Mouse (Mus musculus) forebrain, embryonic 13.5 days (tissue): ENCODE measurements around the gene Ppp1r14a. TPM values are rescaled to one million over a fixed set of nuclear protein-coding genes. Genes with fewer than 3 reads are reported as not detected.
A peak's percentile ranks its signal among the peaks of the same experiment; 100 is the strongest.

ENCODE experiments used
- ATAC-seq: fragments of 200-750 bp; cut with Nextera tagmentation; 2 replicates; pipeline ENCODE4 v1.8.0; 2017
- H3K27ac ChIP-seq: fragments of 300-500 bp; sonication (generic); 2 replicates; pipeline ENCODE4 v1.5.1; 2015; ENCODE audit warnings: inconsistent platforms, mild to moderate bottlenecking, moderate library complexity
- H3K27me3 ChIP-seq: fragments of 300-500 bp; sonication (generic); 2 replicates; pipeline ENCODE4 v1.6.1; 2015; ENCODE audit warnings: mild to moderate bottlenecking, inconsistent platforms
- H3K36me3 ChIP-seq: fragments of 300-500 bp; sonication (generic); 2 replicates; pipeline ENCODE4 v1.6.1; 2015; ENCODE audit warnings: mild to moderate bottlenecking, inconsistent platforms; ENCODE audit not compliant: poor library complexity, severe bottlenecking
- H3K4me1 ChIP-seq: fragments of 300-500 bp; sonication (generic); 2 replicates; pipeline ENCODE4 v1.6.1; 2015; ENCODE audit warnings: inconsistent platforms
- H3K4me2 ChIP-seq: fragments of 300-500 bp; sonication (generic); 2 replicates; pipeline ENCODE4 v1.6.1; 2015; ENCODE audit warnings: inconsistent platforms, mild to moderate bottlenecking, moderate library complexity
- H3K4me3 ChIP-seq: fragments of 300-500 bp; sonication (generic); 2 replicates; pipeline ENCODE4 v1.5.1; 2015; ENCODE audit warnings: mild to moderate bottlenecking, inconsistent platforms
- H3K9ac ChIP-seq: fragments of 300-500 bp; sonication (generic); 2 replicates; pipeline ENCODE4 v1.6.1; 2015; ENCODE audit warnings: mild to moderate bottlenecking, inconsistent platforms
- H3K9me3 ChIP-seq: fragments of 300-500 bp; sonication (generic); replicated peaks from 2 replicates; pipeline ENCODE4 v1.6.1; 2016; ENCODE audit warnings: inconsistent platforms
- WGBS: fragments of 180-500 bp; shearing (Covaris S2); methylation state at CpG from one replicate; pipeline ENCODE4 v1.1.7; 2015; 5-methylcytosine and 5-hydroxymethylcytosine counted together
- polyA plus RNA-seq: library from polyadenylated mRNA; unstranded; fragments of >200 nt; fragmentation: Nextera tagmentation; extraction: Ambion mirVana; gene quantifications from 2 replicates; pipeline ENCODE4 v1.2.1, GENCODE M21; 2015

The Ppp1r14a gene
- polyA plus RNA-seq: 14.9 and 17.2 TPM in 2 replicates

- peaks cover 23% of the 10 kb centered on the region for H3K27me3 ChIP-seq
- peak within 1 kb of the TSS; percentile 44 for H3K27ac ChIP-seq
- peak; percentile 43; the same call in 1 of the 2 replicates for ATAC-seq
These were observed at the start of gene Ppp1r14a for GRCm38 (mm10) chr7:29288942-29289638. Ppp1r14a (plus strand) TSS chr7:29289308.

GRCm38 (mm10) chr7:29244732-29245416 is 44.2 kb upstream of the Ppp1r14a start:
- Histone ChIP-seq H3K36me3 (peaks cover 24% of the 10 kb centered on the region), H3K27me3 (peaks cover 30% of the 10 kb centered on the region), H3K4me2 (no peak overlapping the region), H3K27ac (no peak overlapping the region), H3K9me3 (no peaks in the 10 kb centered on the region), H3K9ac (no peak overlapping the region), H3K4me3 (no peak overlapping the region), H3K4me1 (peaks cover 9% of the 10 kb centered on the region; the same call in 1 of the 2 replicates)
- WGBS: 91% methylated on average over 7 of the region's 7 CpGs
- no peak for ATAC-seq

More at GRCm38 (mm10) chr7:29288942-29289638, at the start of gene Ppp1r14a:
- Histone ChIP-seq H3K4me1 (peaks cover 47% of the 10 kb centered on the region), H3K9me3 (no peaks in the 10 kb centered on the region), H3K36me3 (no peaks in the 10 kb centered on the region), H3K9ac (peak within 1 kb of the TSS; percentile 69), H3K4me3 (peak within 1 kb of the TSS; percentile 53), H3K4me2 (peak within 1 kb of the TSS; percentile 90)
- WGBS: 1% methylated on average over 58 of the region's 59 CpGs

GRCm38 (mm10) chr7:29246015-29246414 is 43.1 kb upstream of the Ppp1r14a start:
- WGBS: 86% methylated on average over 5 of the region's 5 CpGs
- no peaks in the 10 kb centered on the region for H3K9me3 ChIP-seq
- H3K9ac ChIP-seq: no peak overlapping the region
- H3K27me3 ChIP-seq: peaks cover 30% of the 10 kb centered on the region
- H3K36me3 ChIP-seq: peaks cover 24% of the 10 kb centered on the region
- no peak overlapping the region for H3K4me3 ChIP-seq
- peaks cover 9% of the 10 kb centered on the region; the same call in 1 of the 2 replicates for H3K4me1 ChIP-seq
- no peak for ATAC-seq
- no peak overlapping the region for H3K4me2 ChIP-seq
- no peak overlapping the region for H3K27ac ChIP-seq

DNA sequence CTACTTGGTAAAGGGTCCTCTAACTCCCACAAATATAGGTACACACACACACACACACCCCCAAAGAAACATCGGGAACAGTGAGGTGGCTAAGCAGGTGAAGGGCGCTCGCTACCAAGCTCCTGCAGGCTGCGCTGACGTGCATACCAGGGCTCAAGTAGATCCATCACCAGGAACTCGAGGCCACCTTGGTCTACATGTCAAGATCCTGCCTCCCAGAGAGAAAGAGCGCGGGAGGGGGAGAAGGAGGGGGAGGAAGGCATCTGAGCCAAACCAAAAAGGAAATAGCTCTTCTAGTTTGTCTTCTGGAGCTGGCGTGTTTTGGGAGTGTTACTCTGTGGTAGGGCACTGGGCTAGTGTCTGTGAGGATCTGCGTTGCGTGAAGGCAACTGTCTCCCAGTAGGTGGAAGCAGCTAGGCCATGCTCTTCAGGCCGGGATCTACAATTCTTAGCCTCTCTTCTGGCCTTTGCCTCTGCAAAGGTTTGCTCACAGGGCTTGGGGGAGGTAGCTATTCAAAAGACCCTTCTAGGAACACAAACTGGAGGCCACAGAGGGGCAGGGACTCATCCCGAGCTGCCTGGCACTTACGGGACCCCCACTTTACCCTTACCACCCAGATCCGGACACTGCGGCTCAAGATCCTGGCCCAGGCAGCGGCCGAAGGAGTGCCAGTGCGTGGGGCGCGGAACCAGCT is 42.3 kb upstream of the Ppp1r14a start:
- 85% methylated on average over 21 of the region's 21 CpGs for WGBS
- Histone ChIP-seq H3K9me3 (no peaks in the 10 kb centered on the region), H3K36me3 (peaks cover 24% of the 10 kb centered on the region), H3K27me3 (peaks cover 30% of the 10 kb centered on the region), H3K4me3 (no peak overlapping the region), H3K9ac (no peak overlapping the region), H3K4me2 (no peak overlapping the region), H3K4me1 (peaks cover 9% of the 10 kb centered on the region; the same call in 1 of the 2 replicates), H3K27ac (no peak overlapping the region)
- ATAC-seq: no peak

- H3K4me3 ChIP-seq: no peak overlapping the region; the same call in 1 of the 2 replicates
- no peak overlapping the region for H3K27ac ChIP-seq
- 27% methylated on average over 16 of the region's 16 CpGs for WGBS
- ATAC-seq: peak; percentile 57; the same call in 1 of the 2 replicates
- peaks cover 9% of the 10 kb centered on the region; the same call in 1 of the 2 replicates for H3K4me1 ChIP-seq
- peak overlapping the region; percentile 47 for H3K4me2 ChIP-seq
- H3K9ac ChIP-seq: no peak overlapping the region
- H3K27me3 ChIP-seq: peaks cover 30% of the 10 kb centered on the region
- no peaks in the 10 kb centered on the region for H3K9me3 ChIP-seq
- peaks cover 24% of the 10 kb centered on the region for H3K36me3 ChIP-seq
These were observed 41.8 kb upstream of the Ppp1r14a start for GRCm38 (mm10) chr7:29247314-29247700.

DNA sequence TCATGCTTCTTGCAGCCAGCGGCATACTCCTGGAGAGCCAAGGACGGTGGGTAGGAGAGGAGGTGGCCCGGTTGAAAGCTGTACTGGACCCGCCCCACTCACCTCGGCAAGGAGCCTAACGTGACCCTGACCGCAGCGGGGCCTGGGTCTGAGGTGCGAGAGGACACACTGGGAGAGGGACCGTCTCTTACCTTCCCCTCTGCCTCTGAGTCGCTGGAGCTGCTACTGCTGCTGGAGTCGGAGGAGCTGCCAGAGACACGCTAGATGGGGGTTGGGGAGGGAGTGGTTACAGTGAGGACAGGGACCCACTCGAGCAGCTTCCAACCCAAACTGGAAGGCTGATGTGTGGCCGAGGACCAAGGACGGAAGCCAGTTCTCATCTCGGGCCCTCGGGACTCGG is 41.4 kb upstream of the Ppp1r14a start:
- Histone ChIP-seq H3K9me3 (no peaks in the 10 kb centered on the region), H3K27ac (no peak overlapping the region), H3K4me3 (peak overlapping the region; percentile 10), H3K27me3 (peaks cover 30% of the 10 kb centered on the region), H3K36me3 (peaks cover 24% of the 10 kb centered on the region), H3K4me1 (peaks cover 9% of the 10 kb centered on the region; the same call in 1 of the 2 replicates), H3K9ac (no peak overlapping the region; the same call in 1 of the 2 replicates), H3K4me2 (peak overlapping the region; percentile 47)
- peak; percentile 41; the same call in 1 of the 2 replicates for ATAC-seq
- 12% methylated on average over 19 of the region's 19 CpGs for WGBS

- 11% methylated on average over 20 of the region's 20 CpGs for WGBS
- H3K9ac ChIP-seq: no peak within 1 kb of the TSS; the same call in 1 of the 2 replicates
- H3K36me3 ChIP-seq: peaks cover 24% of the 10 kb centered on the region
- H3K27ac ChIP-seq: no peak within 1 kb of the TSS
- H3K4me2 ChIP-seq: peak within 1 kb of the TSS; percentile 47
- no peaks in the 10 kb centered on the region for H3K9me3 ChIP-seq
- H3K4me3 ChIP-seq: peak within 1 kb of the TSS; percentile 10
- 0 out of 2 replicates have a peak, but pooled peaks have one; percentile 23 for ATAC-seq
- H3K27me3 ChIP-seq: peaks cover 30% of the 10 kb centered on the region
- H3K4me1 ChIP-seq: peaks cover 9% of the 10 kb centered on the region; the same call in 1 of the 2 replicates
These were observed 40.8 kb upstream of the Ppp1r14a start, which contains the start of gene 2200002D01Rik for GRCm38 (mm10) chr7:29248261-29248841. 2200002D01Rik (minus strand) TSS chr7:29248466.

GRCm38 (mm10) chr7:29251166-29251565 is 37.9 kb upstream of the Ppp1r14a start:
- Histone ChIP-seq H3K27ac (no peak overlapping the region), H3K36me3 (peaks cover 1% of the 10 kb centered on the region), H3K4me2 (no peak overlapping the region), H3K4me1 (peaks cover 9% of the 10 kb centered on the region; the same call in 1 of the 2 replicates), H3K27me3 (peaks cover 30% of the 10 kb centered on the region), H3K4me3 (no peak overlapping the region), H3K9me3 (no peaks in the 10 kb centered on the region), H3K9ac (no peak overlapping the region)
- 90% methylated on average over 3 of the region's 3 CpGs for whole genome bisulfite sequencing
- ATAC-seq: no peak

GRCm38 (mm10) chr7:29253842-29254241 is 35.3 kb upstream of the Ppp1r14a start:
- Histone ChIP-seq H3K4me1 (0 out of 2 replicates have a peak, but pooled peaks cover 2% of the 10 kb centered on the region), H3K9me3 (no peaks in the 10 kb centered on the region), H3K27ac (no peak overlapping the region), H3K27me3 (peaks cover 10% of the 10 kb centered on the region), H3K4me2 (no peak overlapping the region), H3K4me3 (no peak overlapping the region), H3K9ac (no peak overlapping the region), H3K36me3 (no peaks in the 10 kb centered on the region)
- ATAC-seq: no peak
- WGBS: 49% methylated on average over 5 of the region's 5 CpGs

GRCm38 (mm10) chr7:29255875-29256274 is 33.2 kb upstream of the Ppp1r14a start:
- H3K4me3 ChIP-seq: no peak overlapping the region
- no peak for ATAC-seq
- H3K4me2 ChIP-seq: no peak overlapping the region
- no peaks in the 10 kb centered on the region for H3K9me3 ChIP-seq
- no peaks in the 10 kb centered on the region for H3K27me3 ChIP-seq
- WGBS: 86% methylated on average over 4 of the region's 4 CpGs
- no peak overlapping the region for H3K27ac ChIP-seq
- H3K36me3 ChIP-seq: no peaks in the 10 kb centered on the region
- H3K4me1 ChIP-seq: peaks cover 16% of the 10 kb centered on the region
- no peak overlapping the region for H3K9ac ChIP-seq

- Histone ChIP-seq H3K27ac (no peak overlapping the region), H3K4me3 (no peak overlapping the region), H3K9ac (no peak overlapping the region), H3K9me3 (no peaks in the 10 kb centered on the region), H3K36me3 (no peaks in the 10 kb centered on the region), H3K4me2 (no peak overlapping the region), H3K27me3 (no peaks in the 10 kb centered on the region), H3K4me1 (peaks cover 16% of the 10 kb centered on the region)
- no peak for ATAC-seq
- 93% methylated on average over 1 of the region's 1 CpGs for WGBS
These were observed 31.7 kb upstream of the Ppp1r14a start for GRCm38 (mm10) chr7:29257368-29257767.
